Mouse (Mus musculus) cerebellum, adult 2 months (tissue): ENCODE results near the gene Cwc25.

ENCODE experiments used
- CTCF ChIP-seq: fragments of 200-500 bp; IDR thresholded peaks from 2 replicates; pipeline ENCODE4 v1.5.1; 2011; ENCODE audit warnings: low read depth, mild to moderate bottlenecking, control low read depth, low read length, moderate library complexity, borderline replicate concordance; ENCODE audit not compliant: insufficient read depth
- POLR2A ChIP-seq: fragments of 200-500 bp; IDR thresholded peaks from 2 replicates; pipeline ENCODE4 v1.6.1; 2011; ENCODE audit warnings: low read length, control low read depth, borderline replicate concordance; ENCODE audit not compliant: insufficient read depth

GRCm38 (mm10) chr11:97742157-97742556, 24.2 kb downstream of the Cwc25 start:
- TF ChIP-seq CTCF (no peak), POLR2A (no peak)
